Mouse (Mus musculus) adipocyte (in vitro differentiated cells): Measurements from ENCODE around the gene Tmem115.

Experiments
- DNase-seq: peaks from one replicate; pipeline ENCODE4 v3.0.0-alpha.2; 2016; ENCODE audit warnings: low spot score

The Tmem115 gene

GRCm38 (mm10) chr9:107533791-107534407, at the start of gene Tmem115:
Gene Tmem115, plus strand, starts transcription at chr9:107533945.
- DNase-seq, result peak; percentile 96

- DNase-seq, result no peak
Observed at GRCm38 (mm10) chr9:107484302-107484701, 49.4 kb upstream of the Tmem115 start.

- DNase-seq, result no peak
Observed at GRCm38 (mm10) chr9:107484766-107485165, 49.0 kb upstream of the Tmem115 start.

- no peak for DNase-seq
Observed at GRCm38 (mm10) chr9:107486086-107486485, 47.7 kb upstream of the Tmem115 start.

GRCm38 (mm10) chr9:107486507-107487225, 47.1 kb upstream of the Tmem115 start:
- DNase-seq, result peak; percentile 85

- no peak for DNase-seq
Observed at GRCm38 (mm10) chr9:107490146-107490545, 43.6 kb upstream of the Tmem115 start.

GRCm38 (mm10) chr9:107490625-107491024, 43.1 kb upstream of the Tmem115 start:
- no peak for DNase-seq

- DNase-seq, result no peak
Observed at GRCm38 (mm10) chr9:107493511-107493910, 40.2 kb upstream of the Tmem115 start.

GRCm38 (mm10) chr9:107494238-107494637, 39.5 kb upstream of the Tmem115 start:
- DNase-seq, result no peak

GRCm38 (mm10) chr9:107496359-107496758, 37.4 kb upstream of the Tmem115 start:
- no peak for DNase-seq

- no peak for DNase-seq
Observed at GRCm38 (mm10) chr9:107500708-107501286, 32.9 kb upstream of the Tmem115 start.

GRCm38 (mm10) chr9:107502131-107502846, 31.5 kb upstream of the Tmem115 start:
- DNase-seq, result no peak

GRCm38 (mm10) chr9:107504662-107505537, 28.8 kb upstream of the Tmem115 start:
- DNase-seq, result peak; percentile 10

- no peak for DNase-seq
Observed at GRCm38 (mm10) chr9:107508266-107508665, 25.5 kb upstream of the Tmem115 start.

GRCm38 (mm10) chr9:107510384-107511100, 23.2 kb upstream of the Tmem115 start:
- no peak for DNase-seq

GRCm38 (mm10) chr9:107511436-107511835, 22.3 kb upstream of the Tmem115 start:
- DNase-seq, result no peak

- DNase-seq, result no peak
Observed at GRCm38 (mm10) chr9:107512326-107512725, 21.4 kb upstream of the Tmem115 start.

- peak; percentile 72 for DNase-seq
Observed at GRCm38 (mm10) chr9:107514303-107514955, 19.3 kb upstream of the Tmem115 start.

GRCm38 (mm10) chr9:107520331-107520730, 13.4 kb upstream of the Tmem115 start:
- no peak for DNase-seq

- DNase-seq, result no peak
Observed at GRCm38 (mm10) chr9:107521190-107521589, 12.6 kb upstream of the Tmem115 start.
